Mouse (Mus musculus) intestine, embryonic 14.5 days (tissue): ENCODE results near the gene Fgfr2. TPM values are rescaled to one million over a fixed set of nuclear protein-coding genes. Genes with fewer than 3 reads are reported as not detected.
"Not testable (repeated sequence)": the region's sequence is repeated elsewhere in the genome, so short reads cannot be mapped to it uniquely, and the experiment has no call there.

ENCODE experiments used
- ATAC-seq: fragments of 200-750 bp; cut with Nextera tagmentation; replicated peaks from 2 replicates; pipeline ENCODE4 v1.8.0; 2017; ENCODE audit warnings: low read depth, moderate number of reproducible peaks, moderate TSS enrichment, moderate library complexity; ENCODE audit not compliant: low FRiP score, low TSS enrichment
- DNase-seq: peaks from one replicate; pipeline ENCODE4 v3.0.0-alpha.2; 2018; ENCODE audit warnings: low spot score
- H3K27ac ChIP-seq: fragments of 300-500 bp; sonication (generic); 2 replicates; pipeline ENCODE4 v1.5.1; 2014; ENCODE audit warnings: low read depth, mild to moderate bottlenecking, control low read depth
- H3K27me3 ChIP-seq: fragments of 300-500 bp; sonication (generic); replicated peaks from 2 replicates; pipeline ENCODE4 v1.6.1; 2014; ENCODE audit warnings: low read length, control low read depth; ENCODE audit not compliant: control insufficient read depth, insufficient read depth
- H3K36me3 ChIP-seq: fragments of 300-500 bp; sonication (generic); 2 replicates; pipeline ENCODE4 v1.6.1; 2014; ENCODE audit warnings: low read length, control low read depth; ENCODE audit not compliant: control insufficient read depth, insufficient read depth
- H3K4me1 ChIP-seq: fragments of 300-500 bp; sonication (generic); replicated peaks from 2 replicates; pipeline ENCODE4 v1.6.1; 2014; ENCODE audit warnings: low read length, control low read depth, mixed read lengths; ENCODE audit not compliant: control insufficient read depth, insufficient read depth
- H3K4me2 ChIP-seq: fragments of 300-500 bp; sonication (generic); 2 replicates; pipeline ENCODE4 v1.6.1; 2014; ENCODE audit warnings: low read length
- H3K4me3 ChIP-seq: fragments of 300-500 bp; sonication (generic); 2 replicates; pipeline ENCODE4 v1.5.1; 2014; ENCODE audit warnings: low read depth, low read length, control low read depth, mixed read lengths
- H3K9ac ChIP-seq: fragments of 300-500 bp; sonication (generic); 2 replicates; pipeline ENCODE4 v1.6.1; 2014; ENCODE audit warnings: mild to moderate bottlenecking, low read length
- H3K9me3 ChIP-seq: fragments of 300-500 bp; sonication (generic); 2 replicates; pipeline ENCODE4 v1.6.1; 2016; ENCODE audit warnings: low read length, control low read depth; ENCODE audit not compliant: control insufficient read depth
- WGBS: fragments of 180-500 bp; shearing (Covaris S2); extraction: QIAGEN DNeasy Blood & Tissue Kit; methylation state at CpG from one replicate; pipeline ENCODE4 v1.1.7; 2014; 5-methylcytosine and 5-hydroxymethylcytosine counted together
- polyA plus RNA-seq: library from polyadenylated mRNA; unstranded; fragments of >200 nt; fragmentation: Nextera tagmentation; extraction: Ambion mirVana; gene quantifications from 2 replicates; pipeline ENCODE4 v1.2.1, GENCODE M21; 2014

The Fgfr2 gene
- polyA plus RNA-seq, 1 experiment from 2014 or later = 105 TPM

DNA sequence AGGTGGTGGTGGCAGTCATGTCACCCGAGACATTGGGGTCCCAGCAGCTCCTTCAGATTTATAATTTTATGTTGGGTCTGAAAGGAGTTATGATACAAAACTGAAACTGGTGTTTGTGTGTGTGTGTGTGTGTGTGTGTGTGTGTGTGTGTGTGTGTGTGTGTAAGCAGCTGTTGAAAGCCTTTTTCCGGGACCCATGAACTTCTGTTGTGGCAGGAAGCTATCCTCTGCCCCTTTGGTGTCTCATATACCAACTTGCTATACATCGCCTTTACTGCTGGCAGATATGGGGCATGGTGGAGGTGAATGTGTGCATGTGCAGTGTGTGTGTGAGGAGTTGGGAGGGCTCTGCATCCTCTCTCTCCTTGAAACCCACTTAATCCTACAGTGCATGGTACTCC is 2049.7 kb downstream of the Fgfr2 start:
- not testable (repeated sequence) for H3K27ac ChIP-seq, H3K4me3 ChIP-seq, H3K4me2 ChIP-seq, H3K9ac ChIP-seq, H3K27me3 ChIP-seq, H3K36me3 ChIP-seq, DNase-seq, H3K9me3 ChIP-seq, ATAC-seq, H3K4me1 ChIP-seq
- 77% methylated on average over 3 of the region's 3 CpGs for WGBS

DNA sequence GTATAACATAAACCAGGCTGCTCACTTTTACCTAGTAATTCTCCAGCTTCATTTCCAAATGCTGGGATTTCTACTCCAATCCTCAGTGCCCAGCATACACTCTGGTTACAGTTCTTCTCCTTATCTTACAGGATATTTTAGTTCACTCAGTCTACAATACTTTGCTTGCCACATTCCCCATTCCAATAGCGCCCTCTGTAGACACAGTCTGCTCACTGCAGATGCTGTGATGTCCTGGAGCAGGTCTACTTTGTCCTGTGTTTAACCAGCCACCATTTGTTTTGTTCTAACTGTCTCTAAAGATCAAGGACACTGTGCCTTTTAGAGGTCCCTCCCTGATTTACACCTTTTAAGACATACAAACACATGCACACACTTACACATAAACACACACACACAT is 2055.0 kb downstream of the Fgfr2 start:
- H3K4me1 ChIP-seq, H3K36me3 ChIP-seq, H3K27me3 ChIP-seq, DNase-seq, H3K4me2 ChIP-seq, H3K9me3 ChIP-seq, H3K9ac ChIP-seq, H3K27ac ChIP-seq, ATAC-seq, H3K4me3 ChIP-seq: not testable (repeated sequence)
- WGBS = 3% methylated on average over 1 of the region's 1 CpGs

DNA sequence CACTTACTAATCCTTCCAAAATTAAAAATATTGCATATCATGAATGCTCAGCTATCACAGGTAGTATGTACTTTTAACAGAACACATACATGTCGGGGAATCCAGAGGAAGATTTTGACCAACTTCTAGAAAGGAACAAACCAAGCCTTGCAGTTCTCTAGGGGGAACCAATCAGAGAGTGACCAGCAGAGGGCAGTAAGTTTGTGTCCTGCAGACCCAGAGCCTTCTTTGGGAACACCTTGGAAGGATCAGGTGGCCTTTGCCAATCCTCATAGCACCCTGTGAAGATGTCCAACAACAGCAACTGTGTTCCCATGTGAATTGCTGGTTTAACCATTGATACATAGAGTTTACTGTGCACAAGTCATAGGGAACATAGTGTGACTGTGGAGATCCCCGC is 2060.6 kb downstream of the Fgfr2 start:
- no peak overlapping the region for H3K4me2 ChIP-seq
- WGBS = 82% methylated on average over 2 of the region's 2 CpGs
- no peak for ATAC-seq

DNA sequence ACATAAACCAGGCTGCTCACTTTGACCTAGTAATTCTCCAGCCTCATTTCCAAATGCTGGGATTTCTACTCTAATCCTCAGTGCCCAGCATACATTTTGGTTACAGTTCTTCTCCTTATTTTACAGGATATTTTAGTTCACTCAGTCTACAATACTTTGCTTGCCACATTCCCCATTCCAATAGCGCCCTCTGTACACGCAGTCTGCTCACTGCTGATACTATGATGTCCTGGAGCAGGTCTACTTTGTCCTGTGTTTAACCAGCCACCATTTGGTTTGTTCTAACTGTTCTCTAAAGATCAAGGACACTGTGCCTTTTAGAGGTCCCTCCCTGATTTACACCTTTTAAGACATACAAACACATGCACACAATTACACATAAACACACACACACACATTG is 2063.3 kb downstream of the Fgfr2 start:
- H3K27me3 ChIP-seq, H3K4me1 ChIP-seq, H3K9ac ChIP-seq, H3K27ac ChIP-seq, H3K4me2 ChIP-seq, H3K4me3 ChIP-seq, ATAC-seq, H3K36me3 ChIP-seq, DNase-seq, H3K9me3 ChIP-seq: not testable (repeated sequence)
- 60% methylated on average over 2 of the region's 2 CpGs for WGBS

More for the DNA sequence above, 2060.6 kb downstream of the Fgfr2 start:
- Histone ChIP-seq H3K4me1 (no peaks in the 10 kb centered on the region), H3K27me3 (no peaks in the 10 kb centered on the region), H3K36me3 (no peaks in the 10 kb centered on the region), H3K9me3 (no peaks in the 10 kb centered on the region), H3K9ac (no peak overlapping the region), H3K4me3 (no peak overlapping the region), H3K27ac (no peak overlapping the region)
- DNase-seq = no peak

DNA sequence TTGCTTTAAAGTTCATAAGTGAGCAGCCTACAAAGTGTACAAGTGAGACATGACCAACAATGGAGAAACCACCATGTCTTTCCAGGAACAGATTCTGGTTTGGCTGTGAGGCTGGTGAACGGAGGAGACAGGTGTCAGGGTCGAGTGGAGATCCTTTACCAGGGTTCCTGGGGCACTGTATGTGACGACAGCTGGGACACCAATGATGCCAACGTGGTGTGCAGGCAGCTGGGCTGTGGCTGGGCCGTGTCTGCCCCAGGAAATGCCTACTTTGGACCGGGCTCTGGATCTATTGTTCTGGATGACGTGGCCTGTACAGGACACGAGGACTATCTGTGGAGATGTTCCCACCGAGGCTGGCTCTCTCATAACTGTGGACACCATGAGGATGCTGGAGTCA is 2065.2 kb downstream of the Fgfr2 start:
- ATAC-seq, DNase-seq: not testable (repeated sequence)

DNA sequence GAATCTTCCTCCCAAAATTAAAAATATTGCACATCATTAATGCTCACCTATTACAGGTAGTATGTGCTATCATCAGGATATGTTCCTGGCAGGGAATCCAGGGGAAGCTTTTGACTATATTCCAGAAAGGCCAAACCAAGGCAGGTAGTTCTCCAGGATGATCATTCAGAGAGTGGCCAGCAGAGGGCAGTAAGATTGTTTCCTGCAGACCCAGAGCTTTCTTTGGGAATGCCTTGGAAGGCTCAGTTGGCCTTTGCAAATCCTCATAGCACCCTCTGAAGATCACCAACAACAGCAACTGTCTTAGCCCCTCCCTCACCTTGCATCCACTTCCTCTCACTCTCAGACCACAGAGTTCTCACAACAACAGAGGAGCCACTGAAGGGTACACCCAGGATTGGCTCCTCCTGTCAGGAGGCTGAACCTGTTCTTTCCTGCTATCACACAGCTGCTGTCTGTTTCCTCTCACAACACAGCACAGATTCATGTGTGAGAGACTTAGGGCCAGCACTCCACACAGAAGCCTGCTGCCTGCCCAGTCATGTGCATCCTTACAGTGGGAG is 2068.3 kb downstream of the Fgfr2 start:
- Histone ChIP-seq H3K4me2 (no peak overlapping the region), H3K27me3 (no peaks in the 10 kb centered on the region), H3K27ac (no peak overlapping the region), H3K9me3 (no peaks in the 10 kb centered on the region), H3K4me3 (no peak overlapping the region), H3K4me1 (no peaks in the 10 kb centered on the region), H3K9ac (no peak overlapping the region), H3K36me3 (no peaks in the 10 kb centered on the region)
- DNase-seq (peak; percentile 60), ATAC-seq (no peak)

More for the DNA sequence above, 2065.2 kb downstream of the Fgfr2 start:
- H3K4me3 ChIP-seq, H3K4me2 ChIP-seq, H3K36me3 ChIP-seq, H3K4me1 ChIP-seq, H3K9ac ChIP-seq, H3K9me3 ChIP-seq, H3K27ac ChIP-seq, H3K27me3 ChIP-seq: not testable (repeated sequence)
- WGBS = 81% methylated on average over 9 of the region's 9 CpGs

DNA sequence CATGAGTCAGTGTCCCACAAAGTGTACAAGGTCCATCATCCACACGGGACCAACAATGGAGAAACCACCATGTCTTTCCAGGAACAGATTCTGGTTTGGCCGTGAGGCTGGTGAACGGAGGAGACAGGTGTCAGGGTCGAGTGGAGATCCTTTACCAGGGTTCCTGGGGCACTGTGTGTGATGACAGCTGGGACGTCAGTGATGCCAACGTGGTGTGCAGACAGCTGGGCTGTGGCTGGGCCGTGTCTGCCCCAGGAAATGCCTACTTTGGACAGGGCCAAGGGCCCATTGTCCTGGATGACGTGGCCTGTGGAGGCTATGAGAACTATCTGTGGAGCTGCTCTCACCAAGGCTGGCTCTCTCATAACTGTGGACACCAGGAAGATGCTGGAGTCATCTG is 2073.3 kb downstream of the Fgfr2 start:
- not testable (repeated sequence) for ATAC-seq
- 84% methylated on average over 8 of the region's 8 CpGs for WGBS

DNA sequence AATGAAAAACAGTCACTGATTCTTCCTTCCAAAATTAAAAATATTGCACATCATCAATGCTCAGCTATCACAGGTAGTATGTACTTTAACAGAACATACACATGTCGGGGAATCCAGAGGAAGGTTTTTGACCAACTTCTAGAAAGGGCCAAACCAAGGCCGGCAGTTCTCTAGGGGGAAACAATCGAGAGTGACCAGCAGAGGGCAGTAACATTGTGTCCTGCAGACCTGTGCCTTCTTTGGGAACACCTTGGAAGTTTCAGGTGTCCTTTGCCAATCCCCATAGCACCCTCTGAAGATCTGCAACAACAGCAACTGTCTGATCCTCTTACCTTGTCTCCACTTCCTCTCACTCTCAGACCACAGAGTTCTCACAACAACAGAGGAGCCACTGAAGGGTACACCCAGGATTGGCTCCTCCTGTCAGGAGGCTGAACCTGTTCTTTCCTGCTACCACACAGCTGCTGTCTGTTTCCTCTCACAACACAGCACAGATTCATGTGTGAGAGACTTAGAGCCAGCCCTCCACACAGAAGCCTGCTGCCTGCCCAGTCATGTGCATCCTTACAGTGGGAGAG is 2077.8 kb downstream of the Fgfr2 start:
- DNase-seq, H3K36me3 ChIP-seq, H3K9me3 ChIP-seq, H3K4me3 ChIP-seq, ATAC-seq, H3K9ac ChIP-seq, H3K4me2 ChIP-seq, H3K27me3 ChIP-seq, H3K4me1 ChIP-seq, H3K27ac ChIP-seq: not testable (repeated sequence)
- 32% methylated on average over 3 of the region's 3 CpGs for WGBS

More for the DNA sequence above, 2073.3 kb downstream of the Fgfr2 start:
- not testable (repeated sequence) for H3K9me3 ChIP-seq, H3K4me2 ChIP-seq, H3K9ac ChIP-seq, H3K36me3 ChIP-seq, H3K27ac ChIP-seq, H3K4me3 ChIP-seq, DNase-seq, H3K27me3 ChIP-seq, H3K4me1 ChIP-seq

DNA sequence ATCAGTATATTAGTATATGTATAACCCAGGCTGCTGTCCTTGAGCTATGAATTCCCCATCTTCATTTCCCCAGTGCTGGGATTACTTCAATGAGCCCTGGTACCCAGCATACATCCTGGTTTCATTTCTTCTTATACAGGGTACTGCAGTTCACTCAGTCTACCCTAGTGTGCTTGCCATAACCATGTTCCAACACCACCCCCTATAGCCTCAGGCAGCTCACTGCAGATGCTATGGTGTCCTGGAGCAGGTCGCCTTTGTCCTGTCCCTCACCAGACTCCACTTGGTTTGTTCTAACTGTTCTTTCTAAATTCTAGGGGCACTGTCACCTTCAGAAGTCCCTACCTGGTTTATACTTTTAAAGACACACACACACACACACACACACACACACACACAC is 2080.5 kb downstream of the Fgfr2 start:
- Histone ChIP-seq H3K9ac (no peak overlapping the region), H3K9me3 (no peaks in the 10 kb centered on the region), H3K36me3 (no peaks in the 10 kb centered on the region), H3K4me3 (no peak overlapping the region), H3K4me2 (no peak overlapping the region), H3K27ac (no peak overlapping the region), H3K4me1 (no peaks in the 10 kb centered on the region), H3K27me3 (no peaks in the 10 kb centered on the region)
- DNase-seq = no peak
- ATAC-seq = no peak
- 67% methylated on average over 1 of the region's 1 CpGs for WGBS
